Mouse (Mus musculus): ENCODE results near the gene 4930452B06Rik. TPM values are rescaled to one million over a fixed set of nuclear protein-coding genes. Genes with fewer than 3 reads are reported as not detected.

4930452B06Rik gene
- total RNA-seq, 2 experiments from 2014 or later: 9.4 to 10.3 TPM

DNA sequence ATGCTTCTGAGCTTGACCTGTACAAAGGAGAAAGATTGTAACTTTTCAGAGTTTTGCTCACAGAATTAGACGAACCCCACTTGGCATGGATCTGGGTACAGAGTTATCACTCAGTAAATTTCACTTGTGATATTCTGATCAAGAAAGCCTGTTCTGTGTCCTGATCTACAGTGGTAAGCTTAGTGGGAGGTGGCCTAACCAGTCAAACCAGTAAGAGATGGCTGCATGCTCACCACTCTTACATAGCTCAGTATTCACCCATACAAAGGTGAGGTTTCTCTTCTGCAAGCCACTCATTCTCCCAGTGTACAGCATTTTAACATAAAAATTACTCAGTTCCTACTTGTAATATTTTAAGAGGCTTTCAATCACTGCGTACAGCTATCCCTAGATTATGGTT is 221.7 kb downstream of the 4930452B06Rik start:
- H3K4me3 ChIP-seq: no peak overlapping the region
- no peak for TF ChIP-seq CTCF (IDR thresholded peaks at IDR 0.05)
- intact Hi-C loops (cut with DNase I): no loop called here
- no peak overlapping the region for H3K27ac ChIP-seq
- no peak for DNase-seq (ENCODE audit: extremely low spot score in 1 of 2, low spot score in 2 of 2)

- no peak for DNase-seq (ENCODE audit: extremely low spot score in 1 of 2, low spot score in 2 of 2)
- no peak for TF ChIP-seq CTCF (IDR thresholded peaks at IDR 0.05)
- intact Hi-C loops (cut with DNase I): no loop called here
- Histone ChIP-seq H3K27ac (no peak overlapping the region), H3K4me3 (no peak overlapping the region)
Measured at GRCm38 (mm10) chr14:8442691-8443090, 223.3 kb downstream of the 4930452B06Rik start.

DNA sequence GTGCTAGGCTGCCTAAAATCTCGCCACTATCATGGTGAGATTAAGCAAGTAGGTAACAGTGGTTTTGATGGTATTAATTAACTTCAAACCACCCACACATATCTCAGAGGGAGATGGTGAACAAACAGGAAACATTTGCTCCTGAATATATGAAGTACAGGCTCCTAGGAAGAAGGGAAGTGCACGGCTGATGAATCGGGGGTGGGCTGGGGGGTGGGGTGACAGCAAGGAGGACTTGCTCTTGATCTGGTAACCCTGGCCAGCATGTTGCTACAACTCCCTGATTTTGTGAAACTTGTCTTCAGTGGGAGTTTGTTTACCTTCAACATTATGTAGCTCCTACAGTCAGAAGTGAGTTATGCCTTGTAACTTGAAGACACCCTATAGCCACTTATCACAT is 224.4 kb downstream of the 4930452B06Rik start:
- DNase-seq (ENCODE audit: extremely low spot score in 1 of 2, low spot score in 2 of 2): no peak
- Histone ChIP-seq H3K4me3 (no peak overlapping the region), H3K27ac (no peak overlapping the region)
- intact Hi-C loops (cut with DNase I): no loop called here
- TF ChIP-seq CTCF (IDR thresholded peaks at IDR 0.05): no peak

- no peak for DNase-seq (ENCODE audit: extremely low spot score in 1 of 2, low spot score in 2 of 2)
- TF ChIP-seq CTCF (IDR thresholded peaks at IDR 0.05): no peak
- Histone ChIP-seq H3K4me3 (no peak overlapping the region), H3K27ac (no peak overlapping the region)
- intact Hi-C loops (cut with DNase I): no loop called here
Measured at GRCm38 (mm10) chr14:8430611-8431230, 235.3 kb downstream of the 4930452B06Rik start.

DNA sequence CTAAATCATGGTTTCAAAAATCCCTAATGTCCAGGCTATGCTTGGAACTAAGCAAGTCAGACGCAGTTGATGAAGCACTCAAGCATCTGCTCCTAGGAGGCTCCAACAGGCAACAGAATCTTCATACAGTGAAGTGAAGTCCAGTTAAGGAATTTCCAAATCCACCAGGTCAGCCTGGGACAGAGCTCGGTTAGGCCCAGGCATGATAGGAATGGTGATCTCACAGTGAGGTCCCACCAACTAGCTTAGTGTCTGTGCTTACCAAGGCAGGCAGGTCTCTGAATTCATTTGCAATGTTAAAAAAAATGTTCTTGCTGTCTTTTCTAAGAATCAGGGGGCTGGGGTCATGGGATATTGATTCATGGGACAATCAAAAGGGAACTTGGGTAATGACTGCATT is 236.3 kb downstream of the 4930452B06Rik start:
- intact Hi-C loops (cut with DNase I): no loop called here
- DNase-seq (ENCODE audit: extremely low spot score in 1 of 2, low spot score in 2 of 2): no peak
- H3K4me3 ChIP-seq: no peak overlapping the region
- H3K27ac ChIP-seq: no peak overlapping the region
- no peak for TF ChIP-seq CTCF (IDR thresholded peaks at IDR 0.05)

GRCm38 (mm10) chr14:8422833-8423232 is 243.2 kb downstream of the 4930452B06Rik start:
- DNase-seq (ENCODE audit: extremely low spot score in 1 of 2, low spot score in 2 of 2): no peak
- Histone ChIP-seq H3K4me3 (no peak overlapping the region), H3K27ac (no peak overlapping the region)
- intact Hi-C loops (cut with DNase I): no loop called here
- no peak for TF ChIP-seq CTCF (IDR thresholded peaks at IDR 0.05)

- Histone ChIP-seq H3K4me3 (no peak overlapping the region), H3K27ac (no peak overlapping the region)
- no peak for TF ChIP-seq CTCF (IDR thresholded peaks at IDR 0.05)
- DNase-seq (ENCODE audit: extremely low spot score in 1 of 2, low spot score in 2 of 2): no peak
- intact Hi-C loops (cut with DNase I): no loop called here
Measured at GRCm38 (mm10) chr14:8421199-8421787, 244.7 kb downstream of the 4930452B06Rik start.

- no peak overlapping the region for H3K4me3 ChIP-seq
- intact Hi-C loops (cut with DNase I): no loop called here
- H3K27ac ChIP-seq: no peak overlapping the region
- TF ChIP-seq CTCF (IDR thresholded peaks at IDR 0.05): no peak
- DNase-seq (ENCODE audit: extremely low spot score in 1 of 2, low spot score in 2 of 2): no peak
Measured at GRCm38 (mm10) chr14:8418610-8419009, 247.4 kb downstream of the 4930452B06Rik start.

DNA sequence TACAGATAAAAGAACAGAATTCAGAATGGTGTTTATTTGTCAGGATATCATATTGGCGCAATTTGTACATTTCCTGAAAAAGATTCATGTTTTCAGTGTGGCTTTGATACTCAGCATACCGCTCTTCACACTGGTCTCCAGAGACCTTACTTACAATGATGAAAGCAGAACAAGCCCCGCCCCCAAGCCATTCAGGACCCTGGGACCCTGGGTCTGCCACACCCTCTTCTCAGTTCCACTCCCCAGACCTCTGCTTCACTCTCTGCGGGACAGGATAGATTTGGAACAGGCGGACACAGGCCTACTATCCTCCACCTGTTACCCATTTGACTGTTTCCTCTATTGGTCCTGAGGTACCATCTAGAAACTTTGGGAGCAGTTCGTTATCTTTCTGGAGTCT is 260.1 kb downstream of the 4930452B06Rik start:
- Histone ChIP-seq H3K4me3 (no peak overlapping the region), H3K27ac (no peak overlapping the region)
- no peak for DNase-seq (ENCODE audit: extremely low spot score in 1 of 2, low spot score in 2 of 2)
- intact Hi-C loops (cut with DNase I): no loop called here
- TF ChIP-seq CTCF (IDR thresholded peaks at IDR 0.05): no peak

DNA sequence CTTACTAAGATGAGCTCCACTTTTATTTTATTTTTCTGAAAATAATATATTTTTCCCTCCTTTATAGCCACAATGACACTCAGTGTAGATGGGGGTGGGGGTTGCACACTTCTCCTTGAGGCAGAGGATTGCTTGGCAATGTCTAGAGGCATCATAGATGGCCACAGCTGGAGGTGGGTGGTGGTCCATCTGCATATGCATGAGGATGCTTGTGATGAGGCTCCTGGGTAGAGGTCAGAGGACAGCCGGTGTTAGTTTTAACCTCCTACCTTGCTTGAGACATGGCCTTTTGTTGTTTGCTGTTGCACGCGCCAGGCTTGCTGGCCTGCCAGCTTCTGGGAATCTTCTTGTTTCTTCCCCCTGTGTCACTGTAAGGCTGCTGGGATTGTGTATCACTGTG is 262.7 kb downstream of the 4930452B06Rik start:
- Histone ChIP-seq H3K27ac (no peak overlapping the region), H3K4me3 (no peak overlapping the region)
- TF ChIP-seq CTCF (IDR thresholded peaks at IDR 0.05): no peak
- intact Hi-C loops (cut with DNase I): no loop called here
- DNase-seq (ENCODE audit: extremely low spot score in 1 of 2, low spot score in 2 of 2): no peak

- no peak for DNase-seq (ENCODE audit: extremely low spot score in 1 of 2, low spot score in 2 of 2)
- H3K27ac ChIP-seq: no peak overlapping the region
Measured at GRCm38 (mm10) chr14:8398507-8398906, 267.5 kb downstream of the 4930452B06Rik start.

GRCm38 (mm10) chr14:8395690-8396287 is 270.3 kb downstream of the 4930452B06Rik start:
- Histone ChIP-seq H3K4me3 (no peak overlapping the region), H3K27ac (no peak overlapping the region)
- intact Hi-C loops (cut with DNase I): no loop called here
- no peak for DNase-seq (ENCODE audit: extremely low spot score in 1 of 2, low spot score in 2 of 2)
- TF ChIP-seq CTCF (IDR thresholded peaks at IDR 0.05): no peak

More at GRCm38 (mm10) chr14:8398507-8398906, 267.5 kb downstream of the 4930452B06Rik start:
- TF ChIP-seq CTCF (IDR thresholded peaks at IDR 0.05): no peak
- no peak overlapping the region for H3K4me3 ChIP-seq
- intact Hi-C loops (cut with DNase I): no loop called here

Measured in left cerebral cortex, adult 2 months (tissue).